Mouse (Mus musculus): ENCODE results near the gene Cdc42bpa.

Gene Cdc42bpa

GRCm38 (mm10) chr1:180192866-180193265, 232.6 kb downstream of the Cdc42bpa start:
- no peak for DNase-seq (ENCODE audit: low spot score)

- no peak for DNase-seq (ENCODE audit: low spot score)
Measured at GRCm38 (mm10) chr1:180193391-180193935, 233.2 kb downstream of the Cdc42bpa start.

- no peak for DNase-seq (ENCODE audit: low spot score)
Measured at GRCm38 (mm10) chr1:180194048-180194447, 233.8 kb downstream of the Cdc42bpa start.

GRCm38 (mm10) chr1:180194781-180195471, 234.7 kb downstream of the Cdc42bpa start:
- peak; percentile 10 for DNase-seq (ENCODE audit: low spot score)

DNA sequence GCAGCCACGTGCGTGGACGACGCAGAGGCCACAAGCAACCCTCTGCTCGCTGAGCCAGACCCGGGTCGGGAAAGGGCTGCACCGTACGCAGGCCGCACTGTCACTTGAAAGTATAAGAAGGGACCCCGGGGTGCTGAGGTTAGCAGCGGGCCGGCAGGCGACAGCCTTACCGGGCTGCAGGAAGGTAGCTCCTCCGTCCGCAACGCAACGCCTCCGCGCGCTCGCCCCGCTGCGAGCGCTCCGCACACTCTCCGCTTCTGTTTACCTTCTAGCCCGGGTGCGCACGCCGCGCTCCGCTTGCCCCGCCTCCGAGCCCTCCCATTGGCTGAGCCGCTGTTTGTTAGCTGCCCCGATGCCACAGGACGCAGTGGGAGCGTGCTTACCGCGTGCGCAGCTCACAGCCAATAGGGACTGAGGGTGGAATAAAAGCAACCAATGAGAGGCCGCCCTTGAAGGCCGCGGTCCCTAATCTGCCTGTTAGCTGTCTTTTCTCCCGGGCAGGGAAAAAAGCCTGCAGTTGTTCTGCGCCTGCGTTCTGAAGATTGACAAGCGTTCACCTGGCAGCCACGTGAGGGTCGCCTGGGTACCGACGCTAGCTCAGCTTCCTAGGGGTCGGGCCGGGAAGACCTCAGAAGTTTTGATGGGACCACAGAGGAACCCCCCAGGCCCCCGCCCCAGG, 235.6 kb downstream of the Cdc42bpa start:
- peak; percentile 96 for DNase-seq (ENCODE audit: low spot score)

DNA sequence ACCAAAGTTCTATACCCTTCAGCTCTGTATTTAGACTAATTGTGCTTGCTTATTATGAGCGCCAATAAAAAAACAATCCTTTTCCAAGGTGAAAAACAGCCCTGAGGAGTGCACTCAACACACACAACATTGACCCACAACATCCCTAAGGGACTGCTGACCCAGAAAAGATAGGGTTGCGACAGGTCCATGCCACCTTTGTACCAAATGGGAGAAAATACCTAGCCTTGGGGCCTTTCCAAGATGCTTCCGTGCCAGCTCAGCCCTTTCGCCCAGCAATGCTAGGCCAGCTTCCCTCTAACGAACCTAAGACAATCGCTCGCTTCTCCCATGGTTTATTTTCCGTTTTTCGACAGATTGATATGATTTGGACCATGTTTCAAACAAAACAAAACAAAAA, 236.2 kb downstream of the Cdc42bpa start:
- DNase-seq (ENCODE audit: low spot score) = no peak

GRCm38 (mm10) chr1:180197956-180198355, 237.7 kb downstream of the Cdc42bpa start:
- DNase-seq (ENCODE audit: low spot score) = no peak

DNA sequence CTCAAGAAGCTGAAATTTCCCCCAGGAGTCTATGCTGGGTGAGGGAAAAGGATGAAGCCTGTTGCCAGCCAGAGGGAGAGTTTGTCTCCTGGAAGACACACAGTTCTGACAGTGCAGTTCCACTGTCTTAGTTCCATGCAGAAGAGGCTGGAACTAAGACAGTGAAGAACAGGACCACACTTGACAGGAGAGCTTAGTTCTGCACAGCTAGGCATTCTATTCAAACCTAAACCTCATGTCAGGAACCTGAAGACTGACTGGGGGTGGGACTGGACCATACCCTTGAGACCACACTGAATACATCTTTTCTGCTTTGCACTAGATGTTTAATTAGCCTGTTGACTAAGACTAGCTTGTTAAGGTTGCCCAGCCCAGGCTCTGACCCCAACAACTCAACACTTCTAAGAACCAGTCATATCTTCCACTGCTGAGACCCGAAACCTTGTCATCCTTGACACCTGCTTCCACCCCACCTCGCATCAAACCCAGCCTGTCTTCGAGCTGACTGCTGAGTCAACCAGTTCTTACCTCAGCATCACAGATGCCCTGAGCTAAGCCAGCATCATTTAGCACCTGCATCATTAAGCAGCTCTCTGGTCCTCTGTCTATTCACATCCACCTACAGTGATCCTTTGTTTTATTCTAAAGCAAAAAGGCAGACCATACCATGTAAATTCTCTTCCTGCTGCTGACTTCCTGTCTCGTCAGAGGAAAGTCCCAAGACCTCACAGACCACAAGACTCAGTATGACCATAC, 238.9 kb downstream of the Cdc42bpa start, which contains the start of gene Coq8a:
Coq8a (minus strand) TSS at position 644 of the 756 bp plus-strand sequence.
- no peak for DNase-seq (ENCODE audit: low spot score)

- DNase-seq (ENCODE audit: low spot score) = no peak
Measured at GRCm38 (mm10) chr1:180199715-180200050, 239.4 kb downstream of the Cdc42bpa start.

GRCm38 (mm10) chr1:180200722-180201121, 240.4 kb downstream of the Cdc42bpa start:
- no peak for DNase-seq (ENCODE audit: low spot score)

- no peak for DNase-seq (ENCODE audit: low spot score)
Measured at GRCm38 (mm10) chr1:180208370-180208769, 248.1 kb downstream of the Cdc42bpa start.

GRCm38 (mm10) chr1:180210031-180210432, 249.8 kb downstream of the Cdc42bpa start:
- DNase-seq (ENCODE audit: low spot score) = no peak

DNA sequence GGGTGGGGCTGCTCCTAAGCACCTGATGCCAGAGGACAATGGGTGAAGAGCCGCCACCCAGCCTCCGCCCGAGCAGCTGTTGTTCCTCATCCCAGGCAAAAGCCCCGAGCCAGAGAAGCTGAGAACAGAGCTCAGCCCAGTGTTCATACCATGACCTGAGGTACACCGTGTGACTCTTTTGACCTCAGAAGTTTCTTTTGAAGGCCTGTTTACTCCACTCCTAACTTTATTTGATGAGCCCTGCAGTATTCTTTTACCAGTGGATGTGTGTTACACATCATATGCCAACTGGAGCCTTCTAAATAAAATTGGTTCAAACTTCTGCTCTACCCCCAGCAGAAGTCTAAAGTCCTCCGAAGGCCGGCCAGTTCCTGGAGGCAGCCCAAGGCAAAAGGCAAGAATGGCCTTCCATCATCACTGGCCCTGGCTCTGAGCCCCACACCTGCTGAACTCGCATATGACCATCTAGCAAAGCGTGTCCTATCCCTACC, 250.6 kb downstream of the Cdc42bpa start:
- no peak for DNase-seq (ENCODE audit: low spot score)

GRCm38 (mm10) chr1:180212911-180213310, 252.6 kb downstream of the Cdc42bpa start:
- DNase-seq (ENCODE audit: low spot score) = no peak

- peak; percentile 59 for DNase-seq (ENCODE audit: low spot score)
Measured at GRCm38 (mm10) chr1:180215044-180215443, 254.8 kb downstream of the Cdc42bpa start.

Data from c-Kit-positive CD71-positive TER-119-positive erythroid progenitor cells, embryonic 14.5 days (primary cell).